Mouse (Mus musculus) right cerebral cortex, postnatal 4 days (tissue): ENCODE measurements around the gene Aoc3.
"Not testable (repeated sequence)": the region's sequence is repeated elsewhere in the genome, so short reads cannot be mapped to it uniquely, and the experiment has no call there.

Source experiments
- DNase-seq: peaks from one replicate; pipeline ENCODE4 v3.0.0-alpha.2; 2022

Gene Aoc3

DNA sequence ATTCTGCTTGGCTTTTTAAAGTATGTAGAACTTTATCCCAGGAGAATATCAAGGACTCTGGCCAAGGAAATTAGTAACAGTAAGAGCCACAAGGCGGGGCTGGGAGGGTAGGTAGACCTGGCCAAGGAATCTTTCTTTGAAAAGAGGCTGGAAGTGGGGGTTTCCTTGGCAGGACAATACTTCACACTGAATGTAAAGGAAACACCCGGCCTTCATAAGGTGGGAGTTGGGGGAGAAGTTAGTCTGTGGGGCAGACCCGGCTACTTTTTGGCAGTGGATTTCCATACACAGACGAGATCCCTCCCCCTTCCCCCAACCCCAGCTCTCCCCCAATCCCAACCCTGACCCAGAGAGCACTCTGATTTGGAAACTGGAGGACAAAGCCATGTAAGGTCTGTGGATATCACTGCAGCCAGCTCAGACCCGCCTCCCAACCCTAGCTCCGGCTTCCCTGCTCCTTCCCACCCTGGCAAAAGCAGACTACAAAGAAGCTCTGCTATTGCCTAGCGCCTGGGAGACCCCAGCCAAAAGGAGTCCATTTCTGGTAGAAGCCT is at the start of gene Aoc3:
Gene Aoc3, plus strand, starts transcription at position 235 of the 554 bp plus-strand sequence.
- DNase-seq, result no peak

DNA sequence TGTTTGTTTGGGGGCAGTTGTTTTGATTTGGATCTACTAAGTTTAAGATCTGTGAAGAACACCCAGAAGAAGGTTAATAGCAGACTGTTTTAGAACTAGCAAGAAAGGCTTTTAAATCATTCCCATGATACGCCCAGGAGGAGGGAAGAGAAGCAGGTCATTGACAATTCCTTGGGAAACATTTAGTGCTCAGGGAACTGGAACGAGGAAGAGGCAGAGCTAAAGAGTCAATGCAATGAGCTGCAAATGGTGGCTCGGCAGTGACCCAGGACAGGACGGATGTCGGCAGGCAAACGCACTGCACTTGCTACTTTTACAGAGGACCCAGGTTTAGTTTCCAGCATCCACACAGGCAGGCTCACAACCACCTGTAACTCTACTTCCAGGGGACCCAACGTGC is 49.6 kb upstream of the Aoc3 start:
- no peak for DNase-seq

DNA sequence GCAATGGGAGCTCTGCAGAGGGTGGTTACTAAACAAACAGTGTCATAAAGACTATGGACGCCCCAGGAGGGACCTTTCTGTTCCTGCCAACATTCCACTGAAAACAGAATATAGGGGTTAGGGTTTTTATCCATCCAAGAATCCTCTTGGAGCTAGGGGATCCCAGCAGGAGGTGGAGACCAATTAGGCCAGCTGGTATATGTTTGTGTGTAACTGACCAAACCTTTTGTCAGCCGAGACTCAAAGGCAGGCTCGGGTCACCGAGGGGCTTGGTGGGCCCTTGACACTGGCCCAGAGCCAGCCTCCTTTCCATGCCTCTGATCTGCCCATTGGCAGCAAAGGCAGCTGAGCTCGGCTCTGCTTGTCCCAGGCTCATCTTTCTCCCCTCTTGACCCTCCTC is 47.5 kb upstream of the Aoc3 start:
- no peak for DNase-seq

DNA sequence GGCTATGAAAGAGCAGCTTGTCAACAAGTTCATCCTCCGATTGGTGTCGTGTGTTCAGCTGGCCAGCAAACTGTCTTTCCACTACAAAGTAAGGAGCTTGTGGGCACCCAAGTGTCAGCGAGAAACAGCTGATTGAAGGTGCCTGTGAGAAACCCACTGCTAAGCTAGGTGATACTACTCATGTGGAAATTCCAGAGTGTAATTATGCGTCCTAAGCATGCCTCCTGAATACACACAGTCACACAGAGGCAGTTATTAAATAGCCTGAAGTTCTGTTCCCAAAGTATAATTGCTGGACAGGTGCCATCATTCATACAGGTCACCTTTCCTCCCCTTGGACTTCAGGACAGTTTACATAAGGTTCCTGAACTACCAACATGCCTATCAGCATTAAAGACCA is 46.6 kb upstream of the Aoc3 start:
- DNase-seq, result no peak

DNA sequence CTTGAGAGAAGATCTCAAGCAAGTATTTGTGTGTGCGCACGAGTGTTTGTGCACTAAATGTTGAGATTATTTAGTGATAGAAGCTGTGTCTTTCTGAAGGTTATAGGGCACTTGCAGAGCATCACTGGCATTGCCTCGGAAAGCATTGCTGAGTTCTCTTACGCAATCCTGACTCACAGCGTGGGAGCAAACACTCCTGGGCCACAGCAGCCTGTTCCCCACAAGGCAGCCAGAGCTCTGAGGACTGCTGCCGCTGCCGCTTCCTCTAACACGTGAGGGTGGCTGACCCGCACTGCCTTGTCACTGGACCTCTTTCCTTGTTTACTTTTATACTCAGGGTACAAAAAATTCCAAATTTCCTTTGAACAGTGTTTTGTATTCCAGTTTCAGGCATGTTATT is 43.1 kb upstream of the Aoc3 start:
- no peak for DNase-seq

DNA sequence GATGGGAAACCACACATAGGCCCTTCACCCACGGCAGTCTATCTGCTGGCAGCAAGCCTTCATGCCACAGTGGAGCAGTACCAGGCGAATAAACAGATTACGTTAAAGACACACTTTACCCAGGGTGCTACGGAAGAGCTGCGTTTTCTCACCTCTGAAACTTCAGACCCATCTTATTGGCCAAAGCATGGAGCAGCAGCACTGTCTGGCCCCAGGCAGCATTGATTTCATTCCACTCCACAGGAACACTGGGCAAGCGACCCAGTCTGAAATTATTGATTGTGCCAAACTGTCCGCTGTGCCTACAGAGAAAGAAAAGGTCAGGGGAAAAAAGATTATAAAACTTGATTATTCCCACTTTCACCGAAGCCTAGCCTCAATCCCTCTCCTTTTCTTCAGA is 39.2 kb upstream of the Aoc3 start:
- DNase-seq, result no peak

DNA sequence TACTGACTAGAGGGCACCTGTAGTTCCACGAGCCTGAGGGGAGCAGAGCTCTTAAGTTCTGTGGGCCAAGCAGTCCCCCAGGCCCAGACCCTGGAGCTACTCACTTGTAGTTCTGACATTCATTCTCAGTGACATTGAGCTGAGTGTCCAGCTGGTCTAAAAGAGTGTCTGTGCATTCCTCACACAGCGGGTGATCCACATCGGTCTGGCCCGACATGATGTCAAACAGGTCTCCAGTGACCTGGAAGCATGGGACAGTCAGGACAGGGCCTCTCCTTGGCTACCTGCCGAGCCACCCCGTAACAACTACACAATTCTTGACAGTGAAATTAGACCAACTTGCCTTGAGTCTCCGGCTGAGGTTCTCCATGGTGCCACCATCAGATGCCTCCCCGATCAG is 35.2 kb upstream of the Aoc3 start:
- no peak for DNase-seq

DNA sequence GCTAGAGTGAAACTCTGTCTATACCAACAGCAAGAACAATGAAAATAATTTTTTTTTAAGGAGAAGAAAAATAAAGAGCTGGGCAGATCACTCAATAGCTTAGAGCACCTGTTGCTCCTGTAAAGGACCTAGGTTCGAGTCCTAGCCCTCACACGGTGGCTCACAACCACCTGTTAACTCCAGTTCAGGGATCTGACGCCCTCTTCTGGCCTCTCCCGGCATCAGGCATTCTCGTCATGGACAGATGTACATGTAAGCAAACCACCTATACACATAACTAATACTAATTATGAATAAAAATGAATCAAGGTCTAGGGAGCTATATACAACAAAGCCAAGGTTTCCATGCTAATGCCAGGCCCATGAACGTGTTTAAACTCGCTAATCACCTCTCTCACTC is 29.5 kb upstream of the Aoc3 start:
- DNase-seq, result no peak

DNA sequence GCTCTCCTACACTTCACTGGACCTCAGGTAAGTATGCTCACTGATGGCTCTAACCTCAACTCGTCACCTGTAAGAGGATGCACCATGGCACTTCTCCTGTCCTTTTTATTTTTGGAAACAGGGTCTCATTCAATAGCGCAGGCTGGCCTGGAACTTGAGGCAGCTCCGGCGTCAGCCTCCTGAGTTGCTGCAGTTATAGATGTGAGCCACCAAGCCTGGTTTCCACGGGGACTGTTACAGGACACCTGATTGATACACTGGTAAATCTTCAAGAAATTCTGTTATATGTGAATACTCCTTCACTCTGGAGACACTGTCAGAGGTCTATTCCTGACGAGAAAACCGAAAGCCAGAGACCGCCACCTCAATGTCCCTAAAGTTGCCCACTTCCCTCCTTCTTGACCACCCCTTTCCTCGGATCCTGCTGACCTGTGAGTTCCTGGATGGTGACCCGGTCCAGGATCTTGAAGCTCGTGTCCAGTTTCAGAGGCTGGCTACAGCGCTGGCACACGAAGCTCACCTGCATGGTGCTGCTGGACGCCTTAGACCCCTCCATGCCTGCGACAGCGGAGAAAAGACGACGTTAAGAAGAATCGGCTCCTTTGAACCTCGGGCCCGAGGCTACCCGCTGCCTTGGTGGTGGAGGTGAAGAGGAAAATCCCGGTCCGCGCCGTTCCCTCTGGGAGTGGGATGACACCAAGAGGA is 29.0 kb upstream of the Aoc3 start:
- DNase-seq, result no peak

DNA sequence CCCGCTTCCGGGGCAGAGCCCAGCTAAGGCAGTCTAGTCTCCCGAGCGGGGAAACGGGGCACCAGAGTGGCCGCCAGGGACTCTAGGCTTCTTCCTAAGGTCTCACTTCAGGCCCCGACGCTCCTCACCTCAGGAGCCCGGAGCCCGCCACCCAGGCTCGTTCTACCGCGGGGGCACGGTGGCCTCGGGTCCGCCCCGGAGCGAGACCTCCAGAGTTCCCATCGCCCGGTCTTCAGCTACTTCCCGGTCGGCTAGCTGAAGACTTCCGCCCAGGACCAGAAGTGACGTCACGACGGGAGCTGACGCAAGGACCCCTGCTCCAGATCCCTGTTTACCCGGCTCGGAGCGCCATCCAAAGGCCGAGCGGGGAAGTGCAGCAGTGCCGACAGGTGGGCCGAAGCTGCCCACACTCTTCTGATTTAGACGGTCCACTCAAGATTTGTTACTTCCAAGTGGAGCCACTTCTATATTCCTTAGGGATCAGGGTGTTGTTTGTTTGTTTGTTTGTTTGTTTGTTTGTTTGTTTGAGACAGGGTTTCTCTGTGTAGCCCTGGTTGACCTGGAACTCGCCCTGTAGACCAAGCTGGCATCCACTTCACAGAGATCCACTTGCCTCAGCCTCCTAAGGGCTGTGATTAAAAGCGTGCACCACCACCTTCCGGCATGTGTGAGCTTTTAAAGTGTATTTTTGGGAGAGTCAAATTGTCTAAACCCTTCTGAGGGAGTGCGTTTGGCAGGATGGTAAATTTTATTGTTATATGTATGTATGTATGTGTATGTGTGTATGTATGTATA is 28.2 kb upstream of the Aoc3 start, which contains the start of gene Becn1:
Gene Becn1, minus strand, starts transcription at position 283 of the 795 bp plus-strand sequence.
- peak; percentile 99 for DNase-seq

DNA sequence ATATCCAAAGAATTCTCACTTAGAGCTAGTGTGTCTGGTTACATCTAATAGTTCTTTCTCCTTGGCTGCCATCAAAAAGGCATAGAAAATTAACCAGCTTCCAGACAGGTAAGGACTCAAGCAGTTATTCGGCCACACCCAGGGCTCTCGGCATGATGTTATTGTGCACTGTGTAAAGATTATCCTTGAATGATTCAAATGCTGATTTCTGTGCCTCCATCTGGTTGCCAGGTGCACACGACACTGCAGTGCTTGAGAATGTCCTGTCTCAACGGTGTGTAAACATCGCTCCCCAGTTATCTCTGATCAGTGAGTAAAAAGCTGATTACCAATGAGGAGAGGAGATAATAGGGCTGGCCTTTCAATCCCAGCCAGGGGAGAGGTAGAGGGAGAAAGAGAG is 22.7 kb upstream of the Aoc3 start:
- no peak for DNase-seq

DNA sequence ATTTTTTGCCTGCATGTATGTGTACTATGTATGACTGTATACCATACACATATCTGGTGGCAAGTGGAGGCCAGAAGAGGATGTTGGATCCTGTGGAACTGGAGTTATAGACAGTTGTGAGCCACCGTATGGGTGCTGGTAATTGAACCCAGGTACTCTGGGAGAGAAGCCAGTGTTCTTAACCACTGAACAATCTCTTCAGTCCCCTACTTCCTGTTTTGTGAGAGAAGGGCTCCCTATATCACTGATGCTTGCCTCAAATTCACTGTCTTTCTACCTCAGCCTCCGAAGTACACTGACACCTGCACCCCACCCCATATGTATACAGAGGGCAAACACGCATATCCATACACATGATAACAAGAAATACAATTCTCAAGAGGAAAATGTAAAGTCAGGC is 19.3 kb upstream of the Aoc3 start:
- DNase-seq, result no peak

DNA sequence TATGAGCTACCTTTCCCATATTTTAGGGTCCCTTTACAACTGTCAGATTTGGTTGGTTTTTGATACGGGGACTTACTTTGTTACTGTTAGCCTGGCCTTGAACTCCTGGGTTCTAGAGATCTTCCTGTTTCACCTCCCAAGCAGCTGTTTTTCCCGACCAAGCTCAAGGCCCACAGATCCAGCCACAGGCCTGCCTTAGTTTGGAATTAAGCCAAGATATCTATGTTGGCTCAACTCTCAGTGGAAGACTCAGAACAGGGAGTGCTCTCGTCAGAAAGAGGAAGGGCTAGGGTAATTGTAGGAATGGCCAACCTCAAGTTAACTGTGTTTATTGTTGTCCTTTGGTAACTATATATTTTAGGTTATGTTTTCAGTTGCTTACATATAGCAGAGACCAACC is 18.3 kb upstream of the Aoc3 start:
- DNase-seq, result no peak

DNA sequence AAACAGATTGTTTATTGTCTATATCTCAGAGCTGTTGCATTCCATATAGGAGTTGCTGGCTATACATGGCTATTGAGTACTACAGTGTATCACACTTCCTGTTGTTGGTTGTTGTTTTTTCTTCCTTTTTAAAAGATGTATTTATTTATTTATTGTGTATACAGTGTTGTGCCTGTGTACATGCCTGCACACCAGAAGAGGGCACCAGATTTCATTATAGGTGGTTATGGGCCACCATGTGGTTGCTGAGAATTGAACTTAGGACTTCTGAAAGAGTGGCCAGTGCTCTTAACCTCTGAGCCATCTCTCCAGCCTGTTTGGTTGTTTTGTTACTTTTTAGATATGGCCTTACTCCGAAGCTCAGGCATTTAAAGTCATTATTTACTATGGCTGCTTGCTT is 15.8 kb upstream of the Aoc3 start:
- no peak for DNase-seq

DNA sequence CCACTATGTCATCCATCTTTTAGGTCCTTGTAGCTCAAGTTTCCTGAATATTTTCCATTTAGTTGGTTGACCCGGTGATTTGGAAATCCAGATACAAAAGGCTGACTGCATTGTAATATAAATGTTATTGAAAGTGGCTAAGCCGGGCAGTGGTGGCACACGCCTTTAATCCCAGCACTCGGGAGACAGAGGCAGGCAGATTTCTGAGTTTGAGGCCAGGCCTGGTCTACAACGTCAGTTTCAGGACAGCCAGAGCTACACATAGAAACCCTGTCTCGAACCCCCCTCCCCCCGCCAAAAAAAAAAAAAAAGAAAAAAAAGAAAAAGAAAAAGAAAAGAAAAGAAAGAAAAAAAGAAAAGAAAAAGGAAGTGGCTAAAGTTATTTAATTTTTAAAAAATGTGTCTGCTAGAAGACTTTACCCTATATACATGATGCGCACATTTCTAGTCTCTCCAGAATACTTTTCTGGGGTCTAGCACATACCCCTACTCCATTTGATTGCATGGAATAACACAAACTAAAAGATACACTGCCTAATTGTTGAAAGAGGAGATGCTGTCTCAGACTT is 15.2 kb upstream of the Aoc3 start:
- DNase-seq, result no peak

DNA sequence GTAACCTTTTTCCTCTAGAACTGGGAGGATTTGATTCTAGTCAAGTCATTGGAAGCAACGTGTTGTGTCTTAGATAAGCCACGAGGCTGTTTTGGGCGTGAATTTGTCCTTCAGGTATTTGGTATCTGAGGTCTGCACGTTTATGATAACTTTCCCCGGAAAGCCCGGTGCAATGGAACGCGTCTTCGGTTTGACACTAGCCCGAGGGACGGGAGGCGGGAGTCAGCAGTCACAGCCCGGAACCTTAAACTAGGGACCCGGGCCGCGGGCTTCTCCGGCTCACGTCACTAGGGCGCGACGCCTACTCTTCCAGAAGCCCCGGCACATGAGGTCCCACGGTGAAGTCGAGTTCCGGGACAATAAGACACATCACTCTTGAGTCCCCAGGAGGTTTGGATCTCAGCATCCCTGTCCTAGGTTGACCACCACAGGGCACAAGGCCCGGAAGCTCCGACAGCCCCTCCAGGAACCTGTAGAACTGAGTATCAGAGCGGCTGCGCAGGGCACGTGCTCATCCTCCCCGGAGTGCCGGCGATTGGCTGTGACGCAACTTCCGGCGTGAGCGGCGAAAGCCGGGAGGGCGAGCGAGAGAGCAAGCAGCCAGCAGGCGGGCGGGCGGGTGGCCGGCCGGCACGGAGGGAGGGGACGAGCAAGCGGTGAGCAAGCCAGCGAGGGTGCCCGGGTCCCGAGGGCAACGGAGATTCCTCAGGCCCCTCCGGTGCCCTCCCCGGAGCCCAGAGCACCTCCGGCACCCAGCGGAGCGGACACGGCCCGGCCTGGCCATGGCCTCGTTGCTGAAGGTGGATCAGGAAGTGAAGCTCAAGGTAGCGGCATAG is 14.5 kb upstream of the Aoc3 start, which contains the start of gene Psme3:
Gene Psme3, plus strand, starts transcription at position 549 of the 836 bp plus-strand sequence.
- peak; percentile 90 for DNase-seq

DNA sequence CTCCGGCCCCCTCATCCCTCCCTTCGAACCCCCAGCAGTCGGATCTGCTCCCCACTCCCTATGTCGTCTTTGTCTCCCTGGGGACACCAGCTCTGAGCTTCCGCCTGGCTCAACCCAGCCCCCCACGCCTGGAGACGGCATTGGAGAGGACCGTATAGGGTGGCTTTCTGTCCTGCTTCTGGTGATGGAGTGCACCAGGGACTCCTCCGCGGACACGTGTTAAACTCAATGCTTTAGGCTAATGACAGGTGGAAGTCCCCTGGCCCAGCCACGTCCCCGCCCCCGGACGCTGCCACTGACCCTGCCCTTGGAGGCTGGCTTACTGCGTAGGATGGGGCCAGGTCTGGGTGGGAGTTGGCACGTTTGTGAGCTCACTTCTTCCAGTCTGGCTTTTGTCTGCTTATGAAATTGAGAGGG is 13.9 kb upstream of the Aoc3 start:
- DNase-seq, result peak; percentile 33

DNA sequence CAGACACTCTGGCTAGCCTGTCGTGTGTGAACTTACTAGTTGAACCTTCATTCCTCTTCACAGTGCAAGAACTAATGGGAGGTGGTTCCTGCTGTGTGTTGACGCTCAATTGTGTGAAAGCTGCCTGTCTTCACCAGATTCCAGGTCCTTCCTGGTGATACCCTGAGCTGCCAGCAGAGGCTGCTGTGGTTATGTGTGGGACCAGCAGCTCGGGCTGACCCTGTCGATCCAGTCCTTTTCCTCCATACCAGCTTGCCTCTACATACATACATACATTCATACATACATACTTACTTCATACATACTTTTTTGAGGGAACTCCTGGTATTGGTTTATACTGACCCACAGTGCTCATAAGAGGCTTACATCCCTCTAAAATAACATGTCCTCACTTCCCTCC is 6.8 kb upstream of the Aoc3 start:
- DNase-seq, result peak; percentile 75

DNA sequence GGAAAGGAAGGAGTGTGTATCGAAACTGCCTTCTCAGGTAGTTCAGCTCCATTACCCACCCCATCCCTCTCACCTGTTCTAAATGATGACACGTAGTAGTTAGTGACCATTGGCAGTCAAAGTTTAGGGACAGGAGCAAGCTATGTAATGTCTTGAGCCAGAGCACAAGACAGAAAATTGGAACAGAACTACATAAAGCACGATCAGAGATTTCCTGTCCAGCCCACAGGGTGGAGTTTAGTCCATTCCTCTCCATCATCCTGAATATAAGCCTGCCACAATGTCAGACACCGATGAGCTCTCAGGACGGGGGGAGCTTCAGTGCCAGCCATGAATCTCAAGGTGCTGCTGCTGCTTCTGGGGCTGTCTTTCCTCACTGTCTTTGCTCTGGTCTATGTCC is 5.6 kb upstream of the Aoc3 start, which contains the start of gene Aoc2:
Gene Aoc2, plus strand, starts transcription at position 301 of the 400 bp plus-strand sequence.
- DNase-seq, result no peak

DNA sequence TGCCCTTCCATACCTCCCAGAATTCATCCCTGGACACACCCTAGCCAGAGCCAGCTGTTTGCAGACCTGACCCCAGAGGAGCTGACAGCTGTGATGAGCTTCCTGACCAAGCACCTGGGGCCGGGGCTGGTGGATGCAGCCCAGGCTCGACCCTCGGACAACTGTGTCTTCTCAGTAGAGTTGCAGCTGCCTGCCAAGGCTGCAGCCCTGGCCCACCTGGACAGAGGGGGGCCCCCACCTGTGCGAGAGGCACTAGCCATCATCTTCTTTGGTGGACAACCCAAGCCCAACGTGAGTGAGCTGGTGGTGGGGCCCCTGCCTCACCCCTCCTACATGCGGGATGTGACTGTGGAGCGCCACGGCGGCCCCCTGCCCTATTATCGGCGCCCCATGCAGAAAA is 5.2 kb upstream of the Aoc3 start:
- not testable (repeated sequence) for DNase-seq

DNA sequence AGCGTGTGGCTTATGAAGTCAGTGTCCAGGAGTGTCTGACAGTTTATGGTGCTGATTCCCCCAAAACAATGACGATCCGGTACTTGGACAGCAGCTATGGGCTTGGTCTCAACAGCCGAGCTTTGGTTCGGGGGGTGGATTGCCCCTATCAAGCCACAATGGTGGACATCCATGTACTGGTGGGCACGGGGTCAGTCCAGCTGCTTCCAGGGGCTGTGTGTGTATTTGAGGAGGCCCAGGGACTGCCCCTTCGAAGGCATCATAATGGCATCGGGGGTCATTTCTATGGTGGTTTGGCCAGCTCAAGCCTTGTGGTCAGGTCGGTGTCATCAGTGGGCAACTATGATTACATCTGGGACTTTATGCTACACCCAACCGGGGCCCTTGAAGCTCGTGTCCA is 4.3 kb upstream of the Aoc3 start:
- no peak for DNase-seq

DNA sequence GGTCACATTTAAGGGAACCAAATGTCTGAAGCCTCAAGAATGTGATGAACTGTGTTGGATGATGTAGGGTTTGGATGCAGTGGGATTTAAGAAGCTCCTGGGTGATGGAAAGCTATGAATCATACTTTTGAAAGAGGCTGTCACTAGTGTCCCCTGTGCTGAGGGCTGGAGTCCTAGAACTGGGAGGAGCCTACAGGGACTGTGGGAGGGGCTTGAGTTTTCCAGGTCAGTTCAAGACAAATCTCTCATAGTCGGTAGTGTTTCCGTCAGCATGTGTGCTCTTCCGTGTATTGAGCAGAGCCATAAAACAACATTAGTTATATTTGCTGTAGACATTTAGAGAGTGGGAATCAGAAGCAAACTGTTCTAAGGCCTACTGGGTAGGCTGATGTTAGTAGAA is 3.1 kb upstream of the Aoc3 start:
- no peak for DNase-seq
